Mouse (Mus musculus) layer of hippocampus, postnatal 10 days (tissue): Measurements from ENCODE around the gene Jmjd7. TPM values are rescaled to one million over a fixed set of nuclear protein-coding genes. Genes with fewer than 3 reads are reported as not detected.

ENCODE experiments used
- DNase-seq, 2 experiments: peaks; one replicate each; pipeline ENCODE4 v3.0.0; 2021; ENCODE audit warnings: low spot score in 2 of 2
- microRNA-seq, 2 experiments: library from miRNA; unstranded; fragments of <30 nt; microRNA quantifications; one replicate each; pipeline ENCODE4 v1.2.0; 2021
- total RNA-seq, 2 experiments: library from RNA; stranded (reverse); gene quantifications; 2 replicates each; pipeline ENCODE4 v1.2.3; 2021

The Jmjd7 gene
- total RNA-seq, 2 experiments from 2014 or later = 6.7 to 9.5 TPM

GRCm38 (mm10) chr2:120058818-120059217, 31.5 kb downstream of the Jmjd7 start:
- no peak for DNase-seq

- DNase-seq = no peak
Measured at GRCm38 (mm10) chr2:120059466-120059865, 32.2 kb downstream of the Jmjd7 start.

- no peak for DNase-seq
Measured at GRCm38 (mm10) chr2:120060190-120060589, 32.9 kb downstream of the Jmjd7 start.

GRCm38 (mm10) chr2:120060651-120061050, 33.4 kb downstream of the Jmjd7 start:
- no peak for DNase-seq

- DNase-seq = no peak
Measured at GRCm38 (mm10) chr2:120062248-120062647, 35.0 kb downstream of the Jmjd7 start.

- DNase-seq = no peak
Measured at GRCm38 (mm10) chr2:120064639-120065038, 37.4 kb downstream of the Jmjd7 start.

- no peak for DNase-seq
Measured at GRCm38 (mm10) chr2:120065243-120065642, 38.0 kb downstream of the Jmjd7 start.

GRCm38 (mm10) chr2:120066224-120066623, 38.9 kb downstream of the Jmjd7 start:
- DNase-seq = no peak

GRCm38 (mm10) chr2:120068555-120069465, 41.5 kb downstream of the Jmjd7 start:
- DNase-seq = peak; percentile 35 to 55

- DNase-seq = peak; percentile 36 to 50
Measured at GRCm38 (mm10) chr2:120069466-120069990, 42.2 kb downstream of the Jmjd7 start.

- no peak for DNase-seq
Measured at GRCm38 (mm10) chr2:120074096-120074495, 46.8 kb downstream of the Jmjd7 start.

GRCm38 (mm10) chr2:120076076-120076705, 48.9 kb downstream of the Jmjd7 start:
- DNase-seq = no peak

Small RNA genes lying within 50 kb of the gene (microRNA-seq; reads per million reads assigned to microRNA genes)
- gene Mir7665 = 0.22 to 0.39 reads per million in 2 experiments

Other genes starting within 250 kb of the Jmjd7 start
- gene Rpap1, start 239.9 kb upstream of the Jmjd7 start, total RNA-seq = 10 to 100 TPM; 16.4 to 16.7 TPM
- gene Tyro3, start 229.8 kb upstream of the Jmjd7 start, total RNA-seq = 10 to 100 TPM; 48.6 to 64.7 TPM
- 10 to 100 TPM; 64.3 to 66.3 TPM for gene Mga, start 130.3 kb upstream of the Jmjd7 start, total RNA-seq
- gene Mapkbp1, start 54.8 kb upstream of the Jmjd7 start, total RNA-seq = 10 to 100 TPM; 62.7 to 69.3 TPM
- gene Gm28042, start within 50 bp of the Jmjd7 start, total RNA-seq = 1 to 10 TPM; 2.2 to 3.1 TPM
- 1 to 10 TPM; 4.4 to 5.1 TPM for gene Pla2g4b, start 5.9 kb downstream of the Jmjd7 start, total RNA-seq
- gene Ehd4, start 127.1 kb downstream of the Jmjd7 start, total RNA-seq = 1 to 10 TPM; 7.5 to 8.3 TPM
- 10 to 100 TPM; 12.0 to 13.8 TPM for gene Pla2g4e, start 217.9 kb downstream of the Jmjd7 start, total RNA-seq